Mouse (Mus musculus) heart, embryonic 10.5 days (tissue): ENCODE results near the gene 1700125H20Rik. TPM values are rescaled to one million over a fixed set of nuclear protein-coding genes. Genes with fewer than 3 reads are reported as not detected.
A peak's percentile ranks its signal among the peaks of the same experiment; 100 is the strongest.

Experiments
- DNase-seq: peaks from one replicate; pipeline ENCODE4 v3.0.0-alpha.2; 2017; ENCODE audit warnings: low spot score
- H3K27ac ChIP-seq: fragments of 300-500 bp; sonication (generic); 2 replicates; pipeline ENCODE4 v1.5.1; 2016; ENCODE audit warnings: mild to moderate bottlenecking
- H3K27me3 ChIP-seq: fragments of 300-500 bp; sonication (generic); 2 replicates; pipeline ENCODE4 v1.6.1; 2016; ENCODE audit warnings: mild to moderate bottlenecking; ENCODE audit not compliant: poor library complexity, insufficient read depth, severe bottlenecking
- H3K36me3 ChIP-seq: fragments of 300-500 bp; sonication (generic); 2 replicates; pipeline ENCODE4 v1.6.1; 2016; ENCODE audit warnings: mild to moderate bottlenecking, moderate library complexity
- H3K4me1 ChIP-seq: fragments of 300-500 bp; sonication (generic); 2 replicates; pipeline ENCODE4 v1.6.1; 2016; ENCODE audit warnings: mild to moderate bottlenecking
- H3K4me3 ChIP-seq: fragments of 300-500 bp; sonication (generic); 2 replicates; pipeline ENCODE4 v1.5.1; 2016; ENCODE audit warnings: mild to moderate bottlenecking, moderate library complexity
- H3K9me3 ChIP-seq: fragments of 300-500 bp; sonication (generic); 2 replicates; pipeline ENCODE4 v1.6.1; 2016; ENCODE audit warnings: mild to moderate bottlenecking, moderate library complexity
- WGBS: fragments of 180-500 bp; shearing (Covaris S2); methylation state at CpG from one replicate; pipeline ENCODE4 v1.1.7; 2016; 5-methylcytosine and 5-hydroxymethylcytosine counted together
- polyA plus RNA-seq: library from polyadenylated mRNA; unstranded; fragments of >200 nt; fragmentation: Nextera tagmentation; extraction: Ambion mirVana; gene quantifications from 2 replicates; pipeline ENCODE4 v1.2.1, GENCODE M21; 2016

1700125H20Rik gene
- polyA plus RNA-seq, 1 experiment from 2014 or later: not detected

- Histone ChIP-seq H3K36me3 (no peaks in the 10 kb centered on the region), H3K4me3 (no peak overlapping the region), H3K27me3 (no peaks in the 10 kb centered on the region), H3K4me1 (no peaks in the 10 kb centered on the region), H3K9me3 (no peaks in the 10 kb centered on the region), H3K27ac (no peak overlapping the region)
- DNase-seq: no peak
Observed at GRCm38 (mm10) chr11:85164371-85164770, 5.8 kb upstream of the 1700125H20Rik start.

- Histone ChIP-seq H3K4me1 (peaks cover 13% of the 10 kb centered on the region; the same call in 1 of the 2 replicates), H3K9me3 (no peaks in the 10 kb centered on the region), H3K27ac (no peak overlapping the region), H3K36me3 (no peaks in the 10 kb centered on the region), H3K4me3 (no peak overlapping the region), H3K27me3 (0 out of 2 replicates have a peak, but pooled peaks cover 5% of the 10 kb centered on the region)
- no peak for DNase-seq
- 62% methylated on average over 1 of the region's 1 CpGs for WGBS
Observed at GRCm38 (mm10) chr11:85167503-85167902, 2.7 kb upstream of the 1700125H20Rik start.

DNA sequence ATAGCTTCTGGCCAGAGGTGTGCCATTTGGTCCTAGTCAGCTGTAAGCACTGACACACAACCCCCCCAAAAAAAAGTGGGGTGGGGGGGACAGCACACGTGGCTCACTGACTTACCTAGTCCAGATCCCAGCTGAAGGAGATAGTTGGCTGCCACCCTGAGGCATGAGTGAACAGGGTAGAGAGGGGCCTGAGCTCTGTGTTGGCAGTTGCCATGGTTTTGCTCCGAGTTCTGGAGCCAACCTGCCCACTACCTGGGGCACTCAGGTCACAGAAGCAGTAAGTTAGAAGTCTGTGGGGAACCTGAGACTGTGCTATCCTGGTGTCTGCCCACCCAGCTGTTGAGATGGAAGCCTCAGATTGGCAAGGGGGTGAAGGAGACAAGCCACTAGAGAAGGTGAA, 629 bp downstream of the 1700125H20Rik start:
- WGBS: 53% methylated on average over 2 of the region's 2 CpGs
- no peak overlapping the region for H3K27ac ChIP-seq
- H3K36me3 ChIP-seq: no peaks in the 10 kb centered on the region
- H3K27me3 ChIP-seq: 0 out of 2 replicates have a peak, but pooled peaks cover 5% of the 10 kb centered on the region
- H3K4me3 ChIP-seq: no peak overlapping the region
- no peak for DNase-seq
- no peaks in the 10 kb centered on the region for H3K9me3 ChIP-seq
- peaks cover 13% of the 10 kb centered on the region; the same call in 1 of the 2 replicates for H3K4me1 ChIP-seq

DNA sequence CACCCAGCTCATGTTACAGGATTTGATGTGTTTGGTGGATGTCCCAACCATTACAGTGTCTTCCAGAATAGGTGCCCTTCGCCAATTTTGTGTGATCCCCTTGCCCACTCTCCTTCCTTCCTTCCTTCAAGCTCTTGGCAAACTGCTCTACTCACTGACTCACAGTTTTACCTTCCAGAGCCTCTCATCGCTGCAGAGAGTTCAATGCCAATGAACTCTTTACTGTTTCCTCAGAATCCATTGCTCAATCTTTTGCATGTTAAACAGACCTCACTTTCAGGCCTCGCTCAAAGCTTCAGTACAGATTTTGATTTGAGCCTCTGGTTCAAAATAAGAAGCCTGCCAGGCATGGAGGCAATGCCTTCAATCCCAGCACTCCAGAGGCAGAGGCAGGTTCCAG, 5.7 kb downstream of the 1700125H20Rik start:
- Histone ChIP-seq H3K9me3 (no peaks in the 10 kb centered on the region), H3K4me1 (no peaks in the 10 kb centered on the region), H3K27me3 (peaks cover 7% of the 10 kb centered on the region; the same call in 1 of the 2 replicates), H3K36me3 (no peaks in the 10 kb centered on the region), H3K27ac (no peak overlapping the region), H3K4me3 (no peak overlapping the region)
- no peak for DNase-seq
- 71% methylated on average over 3 of the region's 3 CpGs for WGBS

DNA sequence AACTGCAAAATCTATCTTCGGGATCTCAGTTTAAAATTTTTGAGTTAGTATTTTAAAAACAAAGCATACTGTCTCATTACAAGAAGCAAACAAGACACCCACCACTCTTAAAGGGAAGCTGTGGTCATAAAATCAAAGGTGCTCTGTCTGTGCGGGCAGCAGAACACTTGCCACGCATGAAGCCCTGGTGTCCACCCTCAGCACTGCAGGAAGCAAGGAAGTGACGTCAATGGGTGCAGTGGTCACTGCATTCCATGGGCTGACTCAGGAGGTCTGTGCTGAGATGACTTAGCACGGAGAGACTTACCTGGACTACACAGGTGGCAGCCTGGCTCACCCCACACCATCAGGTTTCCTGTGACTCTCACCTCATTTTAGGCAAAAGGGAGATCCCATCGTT, 7.6 kb downstream of the 1700125H20Rik start:
- Histone ChIP-seq H3K4me3 (no peak overlapping the region), H3K4me1 (no peaks in the 10 kb centered on the region), H3K27ac (no peak overlapping the region), H3K9me3 (no peaks in the 10 kb centered on the region), H3K36me3 (no peaks in the 10 kb centered on the region), H3K27me3 (peaks cover 4% of the 10 kb centered on the region; the same call in 1 of the 2 replicates)
- WGBS: 72% methylated on average over 6 of the region's 6 CpGs
- no peak for DNase-seq

DNA sequence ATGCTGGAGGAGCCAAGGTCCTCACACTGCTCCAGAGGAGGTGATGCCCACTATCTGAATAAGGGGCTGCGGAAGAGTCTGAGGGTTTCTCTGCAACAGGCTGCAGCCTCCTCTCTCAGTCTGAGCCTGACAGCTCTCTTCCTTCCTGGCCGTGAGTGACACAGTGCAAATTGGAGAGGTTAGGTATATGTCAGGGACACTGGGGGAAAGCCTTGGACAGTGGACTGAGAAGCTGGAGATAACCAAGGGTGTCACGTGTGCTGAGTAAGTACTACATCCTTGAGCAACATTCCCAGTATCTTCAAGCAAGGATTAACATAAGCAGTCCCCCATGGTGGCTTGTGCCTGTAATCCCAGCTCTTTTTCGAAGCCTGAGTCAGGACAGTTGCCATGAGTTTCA, 8.2 kb downstream of the 1700125H20Rik start:
- Histone ChIP-seq H3K4me1 (peaks cover 3% of the 10 kb centered on the region; the same call in 1 of the 2 replicates), H3K27ac (no peak overlapping the region), H3K4me3 (no peak overlapping the region), H3K36me3 (no peaks in the 10 kb centered on the region), H3K9me3 (no peaks in the 10 kb centered on the region), H3K27me3 (peaks cover 4% of the 10 kb centered on the region; the same call in 1 of the 2 replicates)
- 75% methylated on average over 4 of the region's 4 CpGs for WGBS
- peak; percentile 65 for DNase-seq

DNA sequence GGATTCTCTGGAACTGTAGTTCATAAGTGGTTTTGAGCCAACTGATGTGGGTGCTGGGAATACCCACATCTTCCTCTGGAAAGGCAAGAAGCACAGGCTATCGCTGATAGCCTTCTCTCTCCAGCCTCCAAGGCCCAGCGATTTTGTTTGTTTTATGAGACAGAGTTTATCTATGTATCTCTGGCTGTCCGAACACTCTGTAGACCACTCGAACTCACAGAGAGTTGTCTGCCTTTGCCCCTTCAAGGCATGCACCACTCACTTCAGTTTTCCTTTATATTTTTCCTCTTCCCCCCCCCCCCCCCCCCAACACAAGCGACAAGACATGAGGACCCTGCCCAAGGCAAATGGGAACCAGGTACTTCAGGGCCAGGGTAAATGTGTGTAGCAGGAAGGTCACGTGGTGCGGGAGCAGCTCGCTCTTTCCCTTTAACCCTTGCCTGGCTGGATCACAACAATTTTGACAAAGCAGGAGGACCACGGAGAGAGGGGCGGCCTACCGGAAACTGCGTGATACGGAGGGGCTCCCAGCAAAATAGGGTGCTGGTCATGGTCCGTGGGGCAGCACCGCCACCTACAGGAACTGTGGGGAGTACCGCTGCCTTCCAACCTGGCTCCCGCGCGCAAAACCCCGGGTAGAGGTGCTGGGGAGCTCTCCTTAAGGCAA, 12.5 kb downstream of the 1700125H20Rik start:
- peaks cover 4% of the 10 kb centered on the region; the same call in 1 of the 2 replicates for H3K27me3 ChIP-seq
- H3K4me1 ChIP-seq: peaks cover 4% of the 10 kb centered on the region; the same call in 1 of the 2 replicates
- 3% methylated on average over 20 of the region's 20 CpGs for WGBS
- H3K4me3 ChIP-seq: peak overlapping the region; percentile 56
- DNase-seq: peak; percentile 92
- H3K36me3 ChIP-seq: no peaks in the 10 kb centered on the region
- H3K27ac ChIP-seq: peak overlapping the region; percentile 60
- H3K9me3 ChIP-seq: no peaks in the 10 kb centered on the region

DNA sequence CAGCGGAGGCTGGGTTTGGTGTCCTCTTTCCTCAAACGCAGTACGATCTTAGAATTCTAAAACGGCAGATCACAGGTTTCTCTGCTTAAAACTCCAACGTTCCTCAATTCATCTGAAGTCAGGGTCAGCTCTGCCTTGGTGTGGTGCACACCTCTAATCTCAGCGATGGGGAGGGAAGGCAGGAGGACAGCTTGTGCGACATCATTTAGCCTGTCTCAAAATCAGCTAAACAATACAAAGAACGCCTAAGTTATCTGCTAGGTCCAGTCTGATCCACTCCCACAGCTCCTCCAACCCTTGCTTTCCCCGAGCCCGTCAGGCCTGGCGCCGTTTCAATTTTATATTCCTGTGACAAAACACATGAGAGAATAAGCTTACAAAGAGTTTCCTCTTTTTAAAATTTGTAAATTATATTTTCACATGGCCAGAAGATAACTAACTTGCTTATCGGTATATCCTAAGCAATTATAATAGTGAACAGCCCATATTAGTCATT, 13.1 kb downstream of the 1700125H20Rik start:
- H3K4me3 ChIP-seq: peak overlapping the region; percentile 56
- 27% methylated on average over 13 of the region's 13 CpGs for WGBS
- peak overlapping the region; percentile 60; the same call in 1 of the 2 replicates for H3K27ac ChIP-seq
- H3K4me1 ChIP-seq: peaks cover 4% of the 10 kb centered on the region; the same call in 1 of the 2 replicates
- peaks cover 1% of the 10 kb centered on the region; the same call in 1 of the 2 replicates for H3K27me3 ChIP-seq
- no peaks in the 10 kb centered on the region for H3K9me3 ChIP-seq
- peaks cover 2% of the 10 kb centered on the region; the same call in 1 of the 2 replicates for H3K36me3 ChIP-seq
- DNase-seq: no peak

DNA sequence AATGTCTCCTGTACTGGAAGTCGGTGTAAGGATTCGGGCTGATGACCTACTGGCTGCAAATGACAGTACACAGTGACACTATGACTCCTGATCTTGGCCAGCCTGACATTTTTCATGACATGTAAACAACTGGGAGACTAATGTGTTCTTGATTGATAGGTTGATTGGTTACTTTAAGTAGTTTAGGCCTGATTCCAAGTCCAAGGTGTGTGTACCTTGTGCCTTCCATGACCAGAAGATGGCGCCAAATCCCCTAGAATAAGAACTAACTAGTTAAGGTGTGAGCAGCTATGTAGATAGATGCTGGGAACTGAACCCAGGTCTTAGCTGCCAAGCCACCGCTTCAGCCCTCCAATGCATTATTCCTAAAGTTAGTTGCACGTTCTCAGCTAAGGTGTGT, 13.9 kb downstream of the 1700125H20Rik start:
- no peak for DNase-seq
- WGBS: 64% methylated on average over 5 of the region's 5 CpGs
- no peak overlapping the region for H3K4me3 ChIP-seq

DNA sequence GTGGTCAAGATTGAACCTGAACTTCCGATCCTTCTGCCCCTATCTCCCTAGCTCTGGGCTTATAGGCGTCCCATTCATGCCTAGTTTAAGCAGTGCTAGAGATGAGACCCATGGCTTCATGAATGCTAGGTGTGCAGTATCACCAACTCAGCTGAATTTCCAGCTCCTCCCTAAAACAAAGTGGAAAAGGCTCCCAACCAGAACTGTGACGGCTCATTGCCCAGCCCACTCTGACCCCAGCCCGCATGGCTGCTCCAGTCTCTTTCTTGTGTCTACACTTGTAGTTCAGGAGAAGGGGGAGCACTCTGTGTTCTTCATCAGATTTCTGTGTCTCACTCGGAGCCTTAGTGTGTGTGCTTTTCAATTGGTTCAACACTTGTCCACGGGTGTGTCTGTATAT, 14.6 kb downstream of the 1700125H20Rik start:
- DNase-seq: no peak
- 88% methylated on average over 6 of the region's 6 CpGs for WGBS

More for the DNA sequence above, 13.9 kb downstream of the 1700125H20Rik start:
- H3K27ac ChIP-seq: no peak overlapping the region
- peaks cover 4% of the 10 kb centered on the region; the same call in 1 of the 2 replicates for H3K4me1 ChIP-seq
- H3K27me3 ChIP-seq: no peaks in the 10 kb centered on the region
- H3K9me3 ChIP-seq: no peaks in the 10 kb centered on the region
- H3K36me3 ChIP-seq: peaks cover 9% of the 10 kb centered on the region

GRCm38 (mm10) chr11:85189110-85189509, 18.9 kb downstream of the 1700125H20Rik start:
- Histone ChIP-seq H3K4me3 (no peak overlapping the region), H3K27ac (no peak overlapping the region), H3K9me3 (no peaks in the 10 kb centered on the region), H3K36me3 (peaks cover 56% of the 10 kb centered on the region), H3K4me1 (no peaks in the 10 kb centered on the region), H3K27me3 (no peaks in the 10 kb centered on the region)
- WGBS: 86% methylated on average over 4 of the region's 4 CpGs
- DNase-seq: no peak

More for the DNA sequence above, 14.6 kb downstream of the 1700125H20Rik start:
- Histone ChIP-seq H3K36me3 (peaks cover 16% of the 10 kb centered on the region), H3K4me1 (peaks cover 4% of the 10 kb centered on the region; the same call in 1 of the 2 replicates), H3K27me3 (no peaks in the 10 kb centered on the region), H3K4me3 (no peak overlapping the region), H3K9me3 (no peaks in the 10 kb centered on the region), H3K27ac (no peak overlapping the region)

- WGBS: 92% methylated on average over 12 of the region's 12 CpGs
- Histone ChIP-seq H3K36me3 (peaks cover 73% of the 10 kb centered on the region), H3K9me3 (no peaks in the 10 kb centered on the region), H3K4me1 (no peaks in the 10 kb centered on the region), H3K27me3 (no peaks in the 10 kb centered on the region), H3K4me3 (no peak overlapping the region), H3K27ac (no peak overlapping the region)
- DNase-seq: no peak
Observed at GRCm38 (mm10) chr11:85190741-85191140, 20.5 kb downstream of the 1700125H20Rik start.

- H3K27ac ChIP-seq: no peak overlapping the region
- H3K4me3 ChIP-seq: no peak overlapping the region
- no peak for DNase-seq
- no peaks in the 10 kb centered on the region for H3K9me3 ChIP-seq
- peaks cover 96% of the 10 kb centered on the region for H3K36me3 ChIP-seq
- H3K4me1 ChIP-seq: no peaks in the 10 kb centered on the region
- H3K27me3 ChIP-seq: no peaks in the 10 kb centered on the region
- WGBS: 89% methylated on average over 11 of the region's 11 CpGs
Observed at GRCm38 (mm10) chr11:85194206-85194605, 24.0 kb downstream of the 1700125H20Rik start.
